Mouse (Mus musculus) lung, postnatal 4 days (tissue): ENCODE data around the gene Fkbp6.
A peak's percentile ranks its signal among the peaks of the same experiment; 100 is the strongest.
"Not testable (repeated sequence)": the region's sequence is repeated elsewhere in the genome, so short reads cannot be mapped to it uniquely, and the experiment has no call there.

Experiments used
- DNase-seq, 2 experiments: peaks; one replicate each; pipeline ENCODE4 v3.0.0; 2021

Fkbp6 gene

DNA sequence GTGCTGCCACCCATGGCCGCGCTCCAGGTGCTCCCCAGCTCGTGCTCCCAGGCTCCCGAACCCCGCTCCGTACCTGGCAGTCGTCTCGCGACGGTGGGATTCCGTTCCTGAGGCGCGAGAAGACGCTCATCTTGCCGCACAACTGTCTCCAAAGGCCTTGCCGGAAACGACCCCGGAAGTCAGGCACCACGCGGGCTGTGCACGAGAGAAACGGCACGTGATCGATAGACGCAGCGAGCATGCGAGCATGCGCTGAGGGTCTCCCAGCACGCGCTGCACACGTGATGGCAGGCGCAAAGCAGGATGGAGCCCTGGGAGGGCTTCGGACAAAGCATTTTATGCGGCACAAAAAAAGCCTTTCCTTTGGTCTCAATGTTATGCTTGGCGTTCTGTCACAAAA lies at the start of gene Fkbp6:
Fkbp6 (minus strand) TSS at position 183 of the 400 bp plus-strand sequence.
- no peak for DNase-seq

DNA sequence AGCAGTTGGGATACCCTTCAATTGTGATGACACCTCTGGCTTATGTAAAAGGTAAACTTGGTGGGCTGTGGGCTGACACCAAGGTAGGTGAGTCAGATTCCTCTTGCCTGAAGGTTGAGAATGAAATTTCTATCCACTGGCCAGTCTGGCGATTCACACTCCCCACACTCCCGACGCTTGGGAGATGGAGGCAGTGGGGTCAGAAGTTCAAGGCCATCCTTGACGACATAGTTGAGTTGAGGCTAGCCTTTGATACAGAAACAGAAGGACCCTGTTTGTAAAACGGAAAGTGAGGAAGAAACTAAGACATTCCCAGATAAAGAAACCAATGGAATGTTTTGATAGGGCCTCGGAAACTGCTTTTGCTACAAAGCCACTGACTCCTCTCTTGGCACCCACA lies 49.5 kb upstream of the Fkbp6 start:
- no peak for DNase-seq

DNA sequence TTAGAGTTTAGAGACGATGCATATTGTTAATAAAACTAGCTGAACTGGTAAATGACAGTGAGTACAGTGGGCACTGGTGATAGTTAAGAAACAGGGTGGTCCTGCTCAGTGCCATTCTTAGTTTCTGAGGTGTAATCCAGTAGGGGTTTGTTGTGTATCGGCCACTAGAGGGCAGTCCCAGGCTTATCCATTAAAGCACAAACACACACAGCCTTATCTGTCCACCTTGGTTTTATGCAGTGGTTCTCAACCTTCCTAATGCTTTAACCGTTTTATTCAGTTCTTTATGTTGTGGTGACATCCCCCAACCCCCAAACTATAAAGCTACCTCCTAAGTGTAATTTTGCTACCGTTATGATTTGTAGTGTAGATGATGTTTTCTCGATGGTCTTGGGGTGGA lies 46.0 kb upstream of the Fkbp6 start:
- peak in 1 of 2 experiments; percentile 49 for DNase-seq

DNA sequence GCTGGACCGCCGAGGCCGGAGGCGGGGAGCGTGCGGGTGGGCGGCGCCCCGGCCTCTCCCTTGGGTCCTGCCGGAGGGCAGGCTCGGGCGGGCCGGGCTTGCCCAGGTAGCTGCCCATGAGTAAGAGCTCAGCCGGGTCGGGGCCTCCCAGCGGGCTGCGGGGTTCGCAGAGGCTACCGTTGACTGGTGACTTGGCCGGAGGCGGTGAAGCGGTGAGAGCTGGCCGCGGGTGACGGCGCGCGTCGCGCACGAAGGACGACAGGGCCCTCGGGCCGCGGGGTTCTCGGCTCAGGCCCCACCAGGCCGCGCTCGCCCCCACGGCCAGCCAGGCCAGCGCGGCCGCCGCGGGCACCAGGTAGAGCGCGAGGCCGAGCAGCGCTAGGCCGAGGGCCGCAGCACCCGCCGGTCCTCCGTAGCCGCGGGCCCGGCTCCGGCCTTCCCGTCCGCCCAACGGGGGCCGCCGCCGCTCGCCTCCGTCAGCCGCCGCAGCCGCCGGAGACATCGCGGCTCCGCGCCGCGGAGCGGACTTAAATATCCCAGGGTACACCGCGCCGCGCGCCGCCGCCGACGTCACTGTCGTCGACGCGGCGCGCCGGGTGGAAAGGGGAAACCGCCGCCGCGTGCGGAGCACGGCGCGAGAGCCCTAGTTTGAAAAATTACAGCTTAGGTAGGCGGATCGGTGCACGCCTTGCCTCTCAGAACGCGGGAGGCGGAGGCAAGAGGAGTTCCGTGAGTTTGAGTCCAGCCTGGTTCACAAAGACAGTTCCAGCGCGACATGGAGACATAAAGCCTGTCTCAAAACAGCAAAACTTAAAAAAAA lies 44.4 kb upstream of the Fkbp6 start, which contains the start of gene Pom121:
Pom121 (minus strand) TSS at position 543 of the 820 bp plus-strand sequence.
- DNase-seq, result peak; percentile 89

DNA sequence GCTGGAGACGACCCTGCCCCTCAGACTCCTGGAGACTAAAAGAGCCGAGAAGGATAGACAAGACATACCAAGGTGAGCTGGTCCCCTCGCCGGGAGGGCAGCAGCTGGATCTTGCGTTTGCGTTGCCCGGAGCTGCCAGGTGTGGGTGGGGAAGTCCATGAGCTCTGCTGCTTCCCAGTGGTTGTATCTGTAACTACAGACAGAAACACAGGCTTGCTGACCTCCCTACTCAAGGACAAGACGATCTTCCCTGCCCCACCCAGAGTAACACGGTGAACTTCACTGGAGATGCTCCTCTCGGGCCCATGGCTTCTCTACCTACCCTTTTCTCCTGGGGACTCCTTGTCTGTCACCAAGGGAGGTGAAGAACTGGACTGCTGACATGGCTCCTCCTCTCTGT lies 33.9 kb upstream of the Fkbp6 start:
- no peak for DNase-seq

DNA sequence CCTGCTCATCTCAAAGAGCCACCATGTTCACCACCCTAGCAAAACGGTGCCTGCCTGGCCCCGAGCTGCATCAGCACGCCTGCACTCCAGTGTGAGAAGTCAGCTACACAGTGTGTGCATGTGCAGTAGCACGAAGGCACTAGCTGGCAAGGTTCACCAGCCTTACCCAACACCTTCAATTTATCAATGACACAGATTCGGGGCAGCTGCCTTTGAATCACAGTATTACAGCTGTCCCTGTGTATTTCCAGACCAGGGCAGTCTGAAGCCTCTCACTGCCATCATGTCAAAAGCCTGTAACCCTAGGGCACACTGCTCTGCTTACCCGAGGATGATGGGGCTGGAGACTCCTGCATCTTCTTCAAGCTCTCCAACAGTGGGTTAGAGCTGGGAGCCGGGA lies 32.9 kb upstream of the Fkbp6 start:
- DNase-seq, result no peak

DNA sequence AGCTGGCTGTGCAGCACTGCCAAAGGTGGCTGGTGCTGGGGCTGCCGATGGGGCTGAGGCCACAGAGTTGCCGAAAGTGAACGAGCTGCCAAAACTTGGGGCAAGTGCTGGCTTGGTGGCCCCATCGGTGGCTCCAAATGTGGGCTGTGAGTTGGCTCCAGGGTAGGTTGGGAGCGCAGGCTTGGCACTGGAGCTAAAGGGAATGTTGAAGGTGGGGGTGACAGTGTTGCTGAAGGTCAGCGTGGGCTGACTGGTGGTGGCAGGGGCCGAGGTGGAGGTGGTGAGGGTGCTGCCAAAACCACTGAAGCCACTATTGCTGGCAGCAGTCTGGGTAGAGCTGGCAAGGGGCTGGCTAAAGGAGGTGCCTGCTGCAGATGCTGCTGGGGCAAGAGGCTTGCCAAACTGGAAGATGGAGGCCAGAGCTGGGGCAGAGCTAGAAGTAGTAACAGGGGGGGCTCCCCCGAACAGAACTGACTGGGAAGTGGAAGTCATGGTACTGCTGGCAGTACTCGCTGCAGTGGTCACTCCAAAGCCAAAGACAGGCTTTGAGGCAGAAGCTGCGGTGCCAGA lies 31.6 kb upstream of the Fkbp6 start:
- DNase-seq, result no peak

DNA sequence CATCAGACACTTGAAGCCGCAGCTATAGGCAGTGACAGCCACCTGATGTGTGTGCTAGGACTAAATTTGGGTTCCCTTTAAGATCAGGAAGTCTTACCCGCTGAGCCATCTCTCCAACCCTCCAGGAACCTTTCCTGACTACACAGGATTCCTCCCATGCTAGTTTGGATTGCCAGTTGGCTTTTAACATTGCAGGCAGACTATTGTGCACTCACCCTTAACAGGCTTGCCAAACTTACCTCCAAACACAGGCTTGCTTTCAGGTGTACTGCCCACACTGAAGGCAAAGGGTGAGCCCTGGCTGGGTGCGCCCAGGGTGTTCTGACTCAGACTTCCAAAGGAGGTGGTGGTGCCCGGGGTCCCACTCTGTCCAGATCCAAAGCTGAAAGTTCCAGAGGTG lies 30.8 kb upstream of the Fkbp6 start:
- no peak for DNase-seq

DNA sequence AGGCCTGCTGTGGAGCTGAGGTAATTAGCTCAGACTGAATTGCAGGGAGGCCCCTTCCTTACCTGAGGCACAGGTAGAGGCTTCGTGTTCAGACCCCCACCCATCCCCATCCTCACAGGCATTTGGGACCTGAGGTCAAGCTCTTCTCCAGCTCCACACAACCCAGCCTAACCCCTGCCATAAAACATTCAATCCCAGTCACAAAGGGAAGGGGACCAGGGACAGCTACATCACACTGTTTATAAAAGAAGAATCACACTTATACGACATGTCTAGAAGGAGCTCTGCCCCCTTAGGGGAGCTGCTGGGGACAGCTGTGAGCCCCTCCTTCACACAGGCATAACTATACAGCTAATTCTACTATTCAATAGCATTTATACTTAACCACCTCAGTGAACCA lies 26.5 kb upstream of the Fkbp6 start:
- DNase-seq, result no peak

DNA sequence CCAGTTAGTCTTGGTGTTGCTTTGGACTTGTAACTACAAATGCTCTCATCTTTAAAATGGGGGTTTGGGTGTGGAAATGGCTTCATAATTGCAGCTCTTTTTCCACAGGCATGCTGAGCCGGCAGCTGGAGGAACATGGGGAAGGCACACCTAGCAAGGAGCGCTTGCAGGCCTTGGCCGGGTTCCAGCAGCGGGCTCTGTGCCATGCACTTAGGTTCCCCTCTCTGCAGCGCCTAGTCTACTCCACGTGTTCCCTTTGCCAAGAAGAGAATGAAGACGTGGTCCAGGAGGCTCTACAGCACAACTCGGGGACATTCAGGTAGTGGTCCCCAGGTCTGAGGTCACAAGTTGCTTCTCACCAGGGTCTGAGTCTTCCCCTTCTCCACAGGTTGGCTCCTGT lies 25.3 kb upstream of the Fkbp6 start:
- DNase-seq, result peak; percentile 58 to 70

DNA sequence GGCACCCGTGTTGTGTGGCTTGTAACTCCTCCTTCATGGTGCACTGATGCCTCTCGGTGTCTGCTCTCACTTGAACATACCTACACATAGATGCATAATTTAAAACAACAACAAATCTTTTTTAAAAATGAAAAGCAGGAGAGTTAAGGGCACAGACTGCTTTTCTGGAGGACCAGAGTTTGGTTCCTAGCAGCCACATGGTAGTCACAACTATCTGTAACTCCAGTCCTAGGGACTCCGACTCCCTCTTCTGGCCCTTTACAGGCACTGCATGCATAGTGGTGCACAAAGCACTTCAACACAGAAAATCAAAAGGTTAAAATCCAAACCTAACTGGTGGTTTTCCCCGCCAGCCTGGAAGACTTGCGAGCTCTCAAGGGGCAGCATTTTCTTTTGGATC lies 23.8 kb upstream of the Fkbp6 start:
- DNase-seq, result no peak

DNA sequence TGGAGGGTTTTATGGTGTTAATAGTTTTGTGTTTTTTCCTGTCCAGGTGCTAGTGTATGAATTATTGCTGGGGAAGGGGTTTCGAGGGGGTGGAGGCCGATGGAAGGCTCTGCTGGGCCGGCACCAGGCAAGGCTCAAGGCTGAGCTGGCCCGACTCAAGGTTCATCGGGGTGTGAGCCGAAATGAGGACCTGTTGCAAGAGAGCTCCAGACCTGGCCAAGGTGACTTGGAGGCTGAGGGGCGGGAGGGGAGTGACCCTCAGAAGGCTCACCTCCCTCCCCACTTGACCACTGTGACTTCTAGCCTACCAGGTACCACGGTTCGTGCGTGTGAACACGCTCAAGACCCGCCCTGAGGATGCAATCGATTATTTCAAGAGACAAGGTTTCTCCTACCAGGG lies 21.4 kb upstream of the Fkbp6 start:
- DNase-seq, result no peak

DNA sequence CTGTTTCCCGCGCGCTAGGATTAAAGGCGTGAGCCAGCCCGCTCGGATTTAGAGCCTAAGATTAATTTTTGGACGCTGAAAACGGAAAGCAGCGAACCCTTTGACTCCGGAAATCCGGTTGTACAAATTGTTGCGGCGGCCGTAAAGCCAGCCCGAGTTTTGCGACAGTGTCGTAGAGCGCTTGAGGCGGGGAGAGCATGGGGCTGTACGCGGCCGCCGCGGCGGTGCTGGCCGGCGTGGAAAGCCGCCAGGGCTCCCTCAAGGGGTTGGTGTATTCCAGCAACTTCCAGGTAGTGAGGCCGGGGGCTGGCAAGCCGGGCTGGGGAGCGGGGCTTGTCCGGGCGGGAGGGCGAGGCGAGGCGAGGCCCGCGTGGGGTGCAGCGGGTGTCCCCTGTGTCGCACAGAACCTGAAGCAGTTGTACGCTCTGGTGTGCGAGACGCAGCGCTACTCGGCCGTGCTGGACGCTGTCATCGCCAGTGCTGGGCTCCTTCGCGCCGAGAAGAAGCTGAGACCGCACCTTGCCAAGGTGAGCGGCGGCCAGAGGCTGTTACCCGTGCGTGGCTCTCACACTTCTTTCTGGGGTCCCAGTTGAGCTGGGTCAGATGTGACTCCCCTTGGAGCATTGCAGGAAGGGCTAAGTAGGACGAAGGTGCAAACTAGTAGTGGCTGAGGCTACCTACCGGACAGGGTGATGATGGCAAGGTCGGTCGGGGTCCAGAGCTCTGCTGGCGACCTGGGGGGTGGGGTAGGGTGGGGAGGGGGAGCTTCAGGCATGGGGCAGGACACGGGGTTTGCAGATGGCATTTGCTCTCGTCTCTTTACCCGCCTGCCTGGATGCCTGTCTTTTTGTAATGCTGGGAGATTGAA lies 20.2 kb upstream of the Fkbp6 start, which contains the start of gene Nsun5:
Nsun5 (plus strand) TSS at position 167 of the 868 bp plus-strand sequence.
- DNase-seq, result peak; percentile 96

DNA sequence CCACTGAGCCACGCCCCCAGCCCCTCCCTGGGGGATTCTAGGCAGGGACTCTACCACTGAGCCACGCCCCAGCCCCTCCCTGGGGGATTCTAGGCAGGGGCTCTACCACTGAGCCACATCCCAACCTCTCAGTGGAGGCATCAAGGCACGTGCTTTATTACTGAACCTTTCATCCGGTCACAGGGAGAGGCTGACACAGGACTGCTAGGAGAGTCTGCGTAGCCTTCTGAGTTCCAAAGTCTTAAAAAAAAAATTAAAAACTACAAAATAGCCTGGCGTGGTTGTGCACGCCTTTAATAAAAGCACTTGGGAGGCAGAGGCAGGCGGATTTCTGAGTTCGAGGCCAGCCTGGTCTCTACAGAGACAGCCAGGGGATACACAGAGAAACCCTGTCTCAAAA lies 19.4 kb upstream of the Fkbp6 start:
- DNase-seq, result not testable (repeated sequence)

DNA sequence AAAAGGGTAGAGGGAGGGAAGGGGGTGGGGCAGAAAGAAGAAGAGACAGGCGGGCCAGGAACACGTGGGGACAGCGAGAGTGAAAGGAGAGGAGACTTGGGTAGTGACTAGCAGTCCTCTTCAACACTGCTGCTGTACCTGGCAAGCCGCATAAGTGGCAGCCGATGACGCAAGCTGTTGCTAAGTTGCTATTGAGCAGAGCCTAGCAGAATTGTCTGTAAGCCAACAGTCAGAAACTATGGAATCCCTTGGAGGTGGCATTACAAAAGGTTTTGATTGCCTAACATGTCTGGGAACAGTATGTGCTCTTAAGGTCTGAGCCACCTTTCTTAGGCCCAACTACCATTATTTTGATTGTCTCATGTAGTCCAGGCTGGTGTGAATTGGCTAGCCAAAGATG lies 18.5 kb upstream of the Fkbp6 start:
- DNase-seq, result peak in 1 of 2 experiments; percentile 31

DNA sequence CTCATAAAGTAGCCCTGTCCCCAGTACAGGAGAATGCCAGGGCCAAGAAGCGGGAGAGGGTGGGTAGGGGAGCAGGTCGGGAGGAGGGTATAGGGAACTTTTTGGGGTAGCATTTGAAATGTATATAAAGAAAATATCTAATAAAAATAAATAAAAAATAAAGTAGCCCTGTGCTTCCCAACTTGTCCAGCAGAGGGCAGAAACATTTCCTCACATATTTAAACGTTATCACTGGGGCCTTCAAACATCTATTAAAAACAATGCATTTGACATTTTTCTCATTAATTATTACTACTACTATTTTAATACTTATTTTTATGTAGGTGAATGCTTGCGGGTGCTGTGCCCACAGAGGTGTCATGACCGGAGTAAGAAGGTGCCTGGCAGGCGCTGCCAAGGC lies 18.0 kb upstream of the Fkbp6 start:
- no peak for DNase-seq

DNA sequence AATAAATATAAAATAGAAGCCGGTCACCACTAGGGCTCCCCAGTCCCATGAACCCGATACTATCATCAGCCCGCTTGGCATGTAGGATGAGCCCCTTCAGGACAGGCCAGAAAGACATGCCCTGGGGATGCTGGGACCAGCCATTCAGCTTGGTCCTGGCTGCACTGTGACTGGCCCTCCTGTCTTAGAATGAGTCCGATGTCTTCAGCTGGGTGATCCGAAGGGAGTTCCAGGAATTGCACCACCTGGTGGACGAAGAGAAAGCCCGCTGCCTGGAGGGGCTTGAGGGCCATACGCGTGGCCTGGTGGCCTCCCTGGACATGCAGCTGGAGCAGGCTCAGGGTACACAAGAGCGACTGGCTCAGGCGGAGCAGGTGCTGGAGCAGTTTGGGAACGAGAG lies 13.7 kb upstream of the Fkbp6 start:
- DNase-seq, result peak in 1 of 2 experiments; percentile 37

DNA sequence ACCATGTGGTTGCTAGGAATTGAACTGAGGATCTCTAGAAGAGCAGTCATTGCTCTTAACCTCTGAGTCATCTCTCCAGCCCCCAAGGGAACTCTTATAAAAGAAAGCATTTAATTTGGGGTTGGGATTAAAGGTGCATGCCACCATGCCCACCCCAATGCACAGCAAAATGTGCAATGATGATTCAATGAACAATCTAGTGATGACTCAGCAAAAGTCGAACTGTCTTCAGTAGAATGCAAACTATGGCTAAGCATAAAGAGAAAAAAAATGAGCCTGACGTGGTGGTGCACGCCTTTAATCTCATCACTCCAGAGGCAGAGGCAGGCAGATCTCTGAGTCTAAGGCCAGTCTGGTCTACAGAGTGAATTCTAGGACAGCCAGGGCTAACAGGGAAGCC lies 12.7 kb upstream of the Fkbp6 start:
- DNase-seq, result no peak

DNA sequence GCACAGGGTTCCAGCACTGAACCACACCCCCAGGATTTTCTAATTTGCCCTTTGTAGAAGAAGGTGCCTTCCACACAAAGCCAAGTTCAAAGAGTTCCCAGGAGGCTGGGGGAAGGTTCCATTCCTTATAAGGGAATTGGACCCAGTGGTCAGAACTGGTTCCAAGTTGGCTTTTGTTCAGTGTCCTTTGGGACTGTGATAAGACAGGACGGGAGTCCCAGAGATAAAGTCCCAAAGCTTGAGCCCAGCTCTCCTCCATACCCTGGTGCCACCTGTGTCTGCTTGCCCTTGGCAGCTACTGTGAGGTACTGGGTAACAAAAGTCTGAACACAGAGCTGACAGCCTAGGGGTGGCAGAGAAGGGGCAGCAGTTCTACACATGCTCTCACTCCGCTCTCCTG lies 9.9 kb upstream of the Fkbp6 start:
- no peak for DNase-seq

DNA sequence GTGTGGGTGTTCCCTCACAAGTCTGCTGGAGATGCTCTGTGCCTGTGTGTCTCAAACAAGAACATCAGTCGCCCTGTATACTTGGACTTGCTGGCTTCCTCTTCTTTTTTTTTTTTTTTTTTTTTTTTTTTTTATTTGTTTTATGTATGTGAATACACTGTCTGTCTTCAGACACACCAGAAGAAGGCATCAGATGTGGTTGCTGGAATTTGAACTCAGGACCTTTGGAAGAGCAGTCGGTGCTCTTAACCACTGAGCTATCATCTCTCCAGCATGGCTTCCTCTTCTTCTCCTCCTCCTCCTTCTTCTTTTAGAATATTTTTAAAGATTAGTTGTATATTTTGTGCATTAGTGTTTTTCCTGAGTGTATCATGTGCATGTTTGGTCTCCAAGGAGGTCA lies 7.7 kb upstream of the Fkbp6 start:
- peak in 1 of 2 experiments; percentile 51 for DNase-seq

DNA sequence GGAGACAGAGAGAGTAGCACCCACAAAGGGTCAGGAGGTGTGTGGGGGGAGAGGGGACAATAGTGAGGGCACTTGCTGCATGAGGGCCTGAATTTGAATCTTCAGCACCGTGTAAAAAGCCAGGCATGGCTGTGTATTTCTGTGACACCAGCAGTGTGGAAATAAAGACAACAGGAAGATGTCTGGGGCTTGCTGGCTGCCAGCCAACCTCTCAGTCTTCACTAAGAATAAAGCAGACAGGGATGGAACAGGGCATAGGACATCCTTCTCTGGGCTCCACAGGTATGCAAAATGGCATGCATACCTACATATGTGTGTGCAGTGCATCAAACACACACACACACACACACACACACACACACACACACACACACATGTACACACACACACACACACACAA lies 6.2 kb upstream of the Fkbp6 start:
- no peak for DNase-seq

DNA sequence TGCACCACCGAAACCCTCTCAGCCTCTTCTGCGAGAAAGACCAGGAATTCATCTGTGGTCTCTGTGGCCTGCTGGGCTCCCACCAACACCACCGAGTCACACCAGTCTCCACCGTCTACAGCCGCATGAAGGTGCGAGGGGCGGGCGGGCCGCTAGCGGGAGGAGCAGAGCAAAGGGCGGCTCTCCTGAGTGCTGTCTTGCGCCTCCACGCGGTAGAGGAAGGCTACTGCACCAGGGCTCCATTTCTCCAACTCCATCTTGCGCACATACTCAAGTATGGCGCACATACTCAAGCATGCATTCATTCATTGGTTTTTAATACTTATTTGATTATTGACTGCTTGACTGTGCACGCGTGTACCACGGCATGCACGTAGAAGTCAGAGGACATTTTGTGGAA lies 3.7 kb upstream of the Fkbp6 start:
- DNase-seq, result no peak

DNA sequence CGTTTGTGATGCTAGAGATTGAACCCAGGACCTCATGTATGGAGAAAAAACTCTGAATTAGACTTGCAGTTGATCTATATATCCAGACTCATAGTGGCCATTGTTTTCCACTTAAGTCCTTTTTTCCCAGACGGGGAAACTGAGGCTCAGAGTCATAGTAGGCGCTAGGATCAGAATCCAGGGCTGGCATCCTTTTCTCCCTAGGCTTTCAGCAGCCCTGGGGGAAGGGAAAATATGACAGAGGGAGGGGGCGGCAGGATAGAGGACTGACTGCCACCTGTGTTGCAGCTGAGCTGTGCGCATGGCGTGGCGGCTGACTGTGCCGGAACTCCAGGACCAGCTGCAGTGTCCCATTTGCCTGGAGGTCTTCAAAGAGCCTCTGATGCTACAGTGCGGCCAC lies 3.2 kb upstream of the Fkbp6 start, which contains the start of gene Trim50:
Trim50 (plus strand) TSS at position 301 of the 400 bp plus-strand sequence.
- no peak for DNase-seq
